Mouse (Mus musculus): ENCODE measurements around the gene Lsamp. TPM values are rescaled to one million over a fixed set of nuclear protein-coding genes. Genes with fewer than 3 reads are reported as not detected.

Lsamp gene
- polyA plus RNA-seq, 1 experiment from 2014 or later, result 0.04 TPM

DNA sequence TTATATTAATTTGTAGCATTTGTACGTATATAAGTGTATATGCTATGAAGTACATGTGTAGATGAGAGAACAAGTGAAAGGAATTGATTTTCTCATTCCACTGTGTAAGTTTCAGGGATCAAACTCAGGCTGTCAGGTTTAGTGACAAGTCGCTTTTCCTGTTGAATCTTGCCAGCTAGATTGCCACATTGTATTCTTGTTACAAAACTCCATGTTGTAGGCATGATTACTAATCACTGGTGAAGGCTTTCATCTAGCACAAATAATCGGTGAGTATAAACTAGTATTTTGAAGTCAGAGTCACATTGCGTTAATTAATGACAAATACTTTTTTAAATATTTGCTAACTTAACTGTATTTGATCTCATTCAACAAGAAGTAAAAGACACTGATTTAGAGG, 391.2 kb downstream of the Lsamp start:
- H3K9ac ChIP-seq (replicated peaks), result no peak overlapping the region
- H3K27me3 ChIP-seq (ENCODE audit: insufficient read depth, low read length), result no peaks in the 10 kb centered on the region
- no peaks in the 10 kb centered on the region for H3K4me1 ChIP-seq (ENCODE audit: insufficient read depth)
- no peak overlapping the region for H3K4me2 ChIP-seq (ENCODE audit: low read depth, low read length)
- no peak overlapping the region for H3K27ac ChIP-seq (ENCODE audit: low read depth)
- no peak for ATAC-seq
- no peak for TF ChIP-seq EP300 (IDR thresholded peaks at IDR 0.05; ENCODE audit: low read depth)
- no peak for TF ChIP-seq CTCF (IDR thresholded peaks at IDR 0.05; ENCODE audit: low read depth)
- H3K9me3 ChIP-seq (ENCODE audit: low read length), result no peaks in the 10 kb centered on the region
- H3K4me3 ChIP-seq (ENCODE audit: low read depth, low read length), result no peak overlapping the region
- WGBS (ENCODE audit: insufficient replicate concordance), result 70% methylated on average over 4 of the region's 4 CpGs
- DNase-seq, result no peak
- H3K36me3 ChIP-seq (replicated peaks; ENCODE audit: insufficient read depth, low read length), result no peaks in the 10 kb centered on the region

DNA sequence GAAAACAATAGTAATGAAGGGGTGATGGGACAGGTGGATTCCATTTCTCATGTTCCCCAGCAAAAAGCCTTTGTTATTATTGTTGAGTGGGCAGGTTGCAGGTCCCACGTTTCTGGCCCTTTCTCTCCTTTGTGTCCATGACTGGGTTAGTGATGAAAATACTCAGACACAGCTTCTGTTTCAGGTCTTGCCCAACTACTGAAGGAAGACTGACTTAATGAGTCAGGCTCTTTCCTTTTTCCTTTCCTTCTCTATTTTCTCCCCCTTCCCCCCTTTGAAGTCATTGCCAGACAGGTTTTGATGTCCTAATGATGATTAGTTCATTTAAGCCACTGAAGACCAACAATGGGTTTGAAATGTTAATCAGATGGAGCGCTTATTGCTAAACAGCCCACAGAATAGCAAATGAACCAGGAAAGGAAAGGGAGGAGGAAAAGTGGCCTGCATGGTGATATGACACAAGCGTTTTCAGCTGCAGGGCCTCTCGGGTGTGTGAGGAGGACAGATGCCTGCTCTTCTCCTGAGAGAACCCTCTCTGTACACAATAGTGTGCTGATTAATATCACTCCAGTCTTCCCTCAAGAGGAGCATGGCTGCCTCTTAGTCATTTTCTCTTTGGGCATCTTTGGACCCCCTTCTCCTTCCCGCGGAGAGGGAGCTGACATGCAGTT, 393.1 kb downstream of the Lsamp start:
- no peak for TF ChIP-seq EP300 (IDR thresholded peaks at IDR 0.05; ENCODE audit: low read depth)
- no peak for TF ChIP-seq CTCF (IDR thresholded peaks at IDR 0.05; ENCODE audit: low read depth)
- Histone ChIP-seq H3K4me2 (ENCODE audit: low read depth, low read length) (no peak overlapping the region), H3K27me3 (ENCODE audit: insufficient read depth, low read length) (no peaks in the 10 kb centered on the region), H3K9me3 (ENCODE audit: low read length) (no peaks in the 10 kb centered on the region), H3K27ac (ENCODE audit: low read depth) (no peak overlapping the region), H3K4me3 (ENCODE audit: low read depth, low read length) (no peak overlapping the region), H3K36me3 (replicated peaks; ENCODE audit: insufficient read depth, low read length) (no peaks in the 10 kb centered on the region), H3K4me1 (ENCODE audit: insufficient read depth) (no peaks in the 10 kb centered on the region), H3K9ac (replicated peaks) (no peak overlapping the region)
- WGBS (ENCODE audit: insufficient replicate concordance), result 72% methylated on average over 6 of the region's 6 CpGs
- no peak for DNase-seq
- ATAC-seq, result no peak

DNA sequence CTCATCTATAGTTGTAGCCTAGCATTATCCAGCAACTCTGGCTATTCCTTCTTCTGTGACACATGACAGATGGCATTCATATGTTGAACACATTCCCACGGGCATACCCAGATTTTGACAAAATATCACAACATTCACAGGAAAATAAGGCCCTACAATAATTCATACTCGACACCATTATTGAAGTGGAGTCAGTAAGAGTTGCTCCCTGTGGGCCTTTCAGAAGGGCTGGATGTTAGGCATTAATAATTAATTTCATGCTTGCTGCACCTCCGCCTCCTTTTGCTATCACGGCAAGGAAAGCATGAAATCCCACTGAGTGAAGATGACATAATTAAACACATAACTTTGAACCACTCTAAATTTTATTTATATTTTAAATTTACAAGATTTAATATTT, 407.9 kb downstream of the Lsamp start:
- DNase-seq, result no peak
- Histone ChIP-seq H3K27ac (ENCODE audit: low read depth) (no peak overlapping the region), H3K36me3 (replicated peaks; ENCODE audit: insufficient read depth, low read length) (no peaks in the 10 kb centered on the region), H3K4me1 (ENCODE audit: insufficient read depth) (no peaks in the 10 kb centered on the region), H3K9ac (replicated peaks) (no peak overlapping the region), H3K9me3 (ENCODE audit: low read length) (no peaks in the 10 kb centered on the region), H3K4me3 (ENCODE audit: low read depth, low read length) (no peak overlapping the region), H3K27me3 (ENCODE audit: insufficient read depth, low read length) (no peaks in the 10 kb centered on the region), H3K4me2 (ENCODE audit: low read depth, low read length) (no peak overlapping the region)
- TF ChIP-seq EP300 (IDR thresholded peaks at IDR 0.05; ENCODE audit: low read depth) (no peak), CTCF (IDR thresholded peaks at IDR 0.05; ENCODE audit: low read depth) (no peak)
- ATAC-seq, result no peak
- WGBS (ENCODE audit: insufficient replicate concordance), result 79% methylated on average over 4 of the region's 4 CpGs

DNA sequence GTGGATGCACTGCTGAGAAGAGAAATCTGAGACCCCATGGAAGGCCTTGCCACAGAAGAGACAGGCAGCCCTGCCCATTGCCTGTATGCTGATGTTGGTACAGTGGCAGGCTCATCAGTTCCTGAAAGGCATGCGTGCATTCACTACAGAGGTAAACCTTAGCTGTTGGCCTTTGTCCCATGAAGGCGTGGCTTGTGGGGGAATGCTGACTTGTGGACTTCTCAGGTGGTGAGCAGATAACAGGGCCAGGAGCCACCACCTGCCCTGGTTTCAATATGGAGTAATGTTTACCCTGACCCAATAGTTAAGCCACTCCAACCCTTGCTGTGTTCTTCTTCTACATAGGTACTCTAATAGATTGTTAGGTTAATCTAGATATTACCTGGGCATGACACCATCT, 415.4 kb downstream of the Lsamp start:
- WGBS (ENCODE audit: insufficient replicate concordance), result 66% methylated on average over 2 of the region's 2 CpGs
- H3K36me3 ChIP-seq (replicated peaks; ENCODE audit: insufficient read depth, low read length), result no peaks in the 10 kb centered on the region
- TF ChIP-seq CTCF (IDR thresholded peaks at IDR 0.05; ENCODE audit: low read depth), result no peak
- TF ChIP-seq EP300 (IDR thresholded peaks at IDR 0.05; ENCODE audit: low read depth), result no peak
- no peaks in the 10 kb centered on the region for H3K27me3 ChIP-seq (ENCODE audit: insufficient read depth, low read length)
- no peak overlapping the region for H3K9ac ChIP-seq (replicated peaks)
- no peak for DNase-seq
- H3K4me3 ChIP-seq (ENCODE audit: low read depth, low read length), result no peak overlapping the region
- H3K4me2 ChIP-seq (ENCODE audit: low read depth, low read length), result no peak overlapping the region
- no peak for ATAC-seq
- H3K4me1 ChIP-seq (ENCODE audit: insufficient read depth), result no peaks in the 10 kb centered on the region
- H3K9me3 ChIP-seq (ENCODE audit: low read length), result no peaks in the 10 kb centered on the region
- no peak overlapping the region for H3K27ac ChIP-seq (ENCODE audit: low read depth)

DNA sequence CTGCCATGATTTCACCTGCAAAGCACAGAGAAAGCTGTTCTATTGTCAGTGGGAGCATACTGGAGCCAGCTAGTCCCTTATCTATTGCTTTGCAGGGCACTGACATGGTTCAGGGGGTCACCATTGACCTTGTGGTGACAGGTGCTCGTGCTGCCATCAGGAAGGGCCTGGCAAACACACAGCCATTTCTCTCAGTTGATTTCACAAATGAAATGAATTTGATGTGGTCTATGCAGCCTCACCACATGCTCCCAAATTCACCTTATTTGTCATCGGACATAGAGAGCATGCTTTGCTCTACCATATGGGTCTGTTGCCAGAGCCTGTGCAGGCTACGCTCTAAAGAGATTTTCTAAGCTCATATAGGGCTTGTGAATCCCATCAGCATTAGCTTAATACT, 450.1 kb downstream of the Lsamp start:
- no peak for DNase-seq
- Histone ChIP-seq H3K9ac (replicated peaks) (no peak overlapping the region), H3K27ac (ENCODE audit: low read depth) (no peak overlapping the region), H3K4me2 (ENCODE audit: low read depth, low read length) (no peak overlapping the region), H3K4me3 (ENCODE audit: low read depth, low read length) (no peak overlapping the region), H3K4me1 (ENCODE audit: insufficient read depth) (no peaks in the 10 kb centered on the region), H3K27me3 (ENCODE audit: insufficient read depth, low read length) (no peaks in the 10 kb centered on the region), H3K36me3 (replicated peaks; ENCODE audit: insufficient read depth, low read length) (no peaks in the 10 kb centered on the region), H3K9me3 (ENCODE audit: low read length) (no peaks in the 10 kb centered on the region)
- TF ChIP-seq CTCF (IDR thresholded peaks at IDR 0.05; ENCODE audit: low read depth), result no peak
- no peak for TF ChIP-seq EP300 (IDR thresholded peaks at IDR 0.05; ENCODE audit: low read depth)
- 65% methylated on average over 3 of the region's 3 CpGs for WGBS (ENCODE audit: insufficient replicate concordance)
- ATAC-seq, result no peak

DNA sequence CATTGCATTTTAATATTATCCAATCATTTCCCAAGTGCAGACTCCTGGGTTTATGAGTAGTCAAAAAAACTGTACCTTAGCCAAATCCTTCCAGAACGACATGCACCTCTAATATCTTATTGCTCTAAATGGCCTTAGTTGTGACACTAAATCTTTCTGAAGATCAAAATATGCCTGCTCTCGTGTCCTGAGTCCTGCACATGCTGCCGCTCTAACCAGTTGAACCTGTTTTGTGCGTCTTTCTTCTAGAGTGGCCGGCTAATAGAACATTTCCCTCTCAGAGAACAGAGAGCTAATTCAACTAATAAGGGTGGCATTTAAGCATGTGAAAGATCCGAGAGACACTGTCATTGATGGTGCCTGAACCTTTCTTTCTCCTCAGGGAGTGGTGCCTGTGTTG, 452.3 kb downstream of the Lsamp start:
- Histone ChIP-seq H3K9me3 (ENCODE audit: low read length) (no peaks in the 10 kb centered on the region), H3K9ac (replicated peaks) (no peak overlapping the region), H3K36me3 (replicated peaks; ENCODE audit: insufficient read depth, low read length) (no peaks in the 10 kb centered on the region), H3K27me3 (ENCODE audit: insufficient read depth, low read length) (no peaks in the 10 kb centered on the region), H3K4me3 (ENCODE audit: low read depth, low read length) (no peak overlapping the region), H3K4me1 (ENCODE audit: insufficient read depth) (no peaks in the 10 kb centered on the region), H3K27ac (ENCODE audit: low read depth) (no peak overlapping the region), H3K4me2 (ENCODE audit: low read depth, low read length) (no peak overlapping the region)
- no peak for TF ChIP-seq CTCF (IDR thresholded peaks at IDR 0.05; ENCODE audit: low read depth)
- TF ChIP-seq EP300 (IDR thresholded peaks at IDR 0.05; ENCODE audit: low read depth), result no peak
- DNase-seq, result no peak
- WGBS (ENCODE audit: insufficient replicate concordance), result 71% methylated on average over 6 of the region's 6 CpGs
- ATAC-seq, result no peak

DNA sequence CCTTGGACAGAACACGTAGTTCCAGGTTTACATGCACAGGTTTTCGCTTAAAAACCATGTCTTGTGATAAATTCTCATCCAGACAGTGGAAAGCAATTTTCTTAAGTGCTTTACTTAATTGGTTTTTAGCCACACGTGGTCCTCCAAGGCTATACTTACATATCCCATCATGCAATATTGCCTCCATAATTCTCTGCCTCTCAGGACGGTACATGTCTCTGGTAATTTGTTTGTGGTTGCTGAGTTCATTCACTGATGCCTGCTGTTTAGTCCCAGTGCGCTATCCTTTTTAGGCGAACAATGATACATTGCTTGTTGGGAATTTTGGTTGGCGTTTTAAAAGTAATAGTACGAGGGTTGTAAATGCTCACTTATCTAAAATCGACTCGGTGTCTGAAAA, 453.7 kb downstream of the Lsamp start:
- Histone ChIP-seq H3K4me3 (ENCODE audit: low read depth, low read length) (no peak overlapping the region), H3K27me3 (ENCODE audit: insufficient read depth, low read length) (no peaks in the 10 kb centered on the region), H3K4me1 (ENCODE audit: insufficient read depth) (no peaks in the 10 kb centered on the region), H3K36me3 (replicated peaks; ENCODE audit: insufficient read depth, low read length) (no peaks in the 10 kb centered on the region), H3K27ac (ENCODE audit: low read depth) (no peak overlapping the region), H3K9me3 (ENCODE audit: low read length) (no peaks in the 10 kb centered on the region), H3K4me2 (ENCODE audit: low read depth, low read length) (no peak overlapping the region), H3K9ac (replicated peaks) (no peak overlapping the region)
- WGBS (ENCODE audit: insufficient replicate concordance), result 84% methylated on average over 10 of the region's 10 CpGs
- ATAC-seq, result no peak
- DNase-seq, result no peak
- TF ChIP-seq CTCF (IDR thresholded peaks at IDR 0.05; ENCODE audit: low read depth) (no peak), EP300 (IDR thresholded peaks at IDR 0.05; ENCODE audit: low read depth) (no peak)
